Mouse (Mus musculus) heart, embryonic 13.5 days (tissue): ENCODE data around the gene Rprd2. TPM values are rescaled to one million over a fixed set of nuclear protein-coding genes. Genes with fewer than 3 reads are reported as not detected.

ENCODE experiments used
- ATAC-seq: fragments of 200-750 bp; cut with Nextera tagmentation; 2 replicates; pipeline ENCODE4 v1.8.0; 2017; ENCODE audit warnings: moderate TSS enrichment; ENCODE audit not compliant: insufficient number of reproducible peaks, low FRiP score, low TSS enrichment; ENCODE audit errors: extremely low read depth
- H3K27ac ChIP-seq: fragments of 300-500 bp; sonication (generic); replicated peaks from 2 replicates; pipeline ENCODE4 v1.5.1; 2015; ENCODE audit warnings: moderate library complexity, mild to moderate bottlenecking, inconsistent platforms
- H3K27me3 ChIP-seq: fragments of 300-500 bp; sonication (generic); replicated peaks from 2 replicates; pipeline ENCODE4 v1.6.1; 2015; ENCODE audit warnings: mild to moderate bottlenecking, inconsistent platforms
- H3K36me3 ChIP-seq: fragments of 300-500 bp; sonication (generic); 2 replicates; pipeline ENCODE4 v1.6.1; 2015; ENCODE audit warnings: mild to moderate bottlenecking, inconsistent platforms
- H3K4me1 ChIP-seq: fragments of 300-500 bp; sonication (generic); 2 replicates; pipeline ENCODE4 v1.6.1; 2015; ENCODE audit warnings: inconsistent platforms
- H3K4me2 ChIP-seq: fragments of 300-500 bp; sonication (generic); 2 replicates; pipeline ENCODE4 v1.6.1; 2015; ENCODE audit warnings: inconsistent platforms, mild to moderate bottlenecking, moderate library complexity
- H3K4me3 ChIP-seq: fragments of 300-500 bp; sonication (generic); 2 replicates; pipeline ENCODE4 v1.5.1; 2015; ENCODE audit warnings: moderate library complexity, mild to moderate bottlenecking, inconsistent platforms
- H3K9ac ChIP-seq: fragments of 300-500 bp; sonication (generic); 2 replicates; pipeline ENCODE4 v1.6.1; 2015; ENCODE audit warnings: inconsistent platforms, mild to moderate bottlenecking, moderate library complexity
- H3K9me3 ChIP-seq: fragments of 300-500 bp; sonication (generic); 2 replicates; pipeline ENCODE4 v1.6.1; 2016; ENCODE audit warnings: inconsistent platforms
- WGBS: fragments of 180-500 bp; shearing (Covaris S2); methylation state at CpG from one replicate; pipeline ENCODE4 v1.1.7; 2015; ENCODE audit warnings: mixed read lengths; 5-methylcytosine and 5-hydroxymethylcytosine counted together
- polyA plus RNA-seq: library from polyadenylated mRNA; unstranded; fragments of >200 nt; fragmentation: Nextera tagmentation; extraction: Ambion mirVana; gene quantifications from 2 replicates; pipeline ENCODE4 v1.2.1, GENCODE M21; 2015

The Rprd2 gene
- polyA plus RNA-seq, 1 experiment from 2014 or later: 17.1 TPM

- no peak overlapping the region for H3K4me2 ChIP-seq
- ATAC-seq: no peak
- no peak overlapping the region for H3K4me3 ChIP-seq
- H3K27me3 ChIP-seq: no peaks in the 10 kb centered on the region
- 59% methylated on average over 6 of the region's 6 CpGs for WGBS
- peaks cover 61% of the 10 kb centered on the region for H3K36me3 ChIP-seq
- H3K9me3 ChIP-seq: no peaks in the 10 kb centered on the region
- H3K27ac ChIP-seq: peak overlapping the region; percentile 66
- H3K4me1 ChIP-seq: peaks cover 17% of the 10 kb centered on the region; the same call in 1 of the 2 replicates
- no peak overlapping the region for H3K9ac ChIP-seq
Observed at GRCm38 (mm10) chr3:95762961-95763360, 55.7 kb downstream of the Rprd2 start.

- Histone ChIP-seq H3K27ac (0 out of 2 replicates have a peak overlapping the region, but pooled peaks have one; percentile 66), H3K36me3 (peaks cover 49% of the 10 kb centered on the region), H3K4me1 (peaks cover 14% of the 10 kb centered on the region; the same call in 1 of the 2 replicates), H3K27me3 (no peaks in the 10 kb centered on the region), H3K9me3 (no peaks in the 10 kb centered on the region), H3K9ac (peak overlapping the region; percentile 25; the same call in 1 of the 2 replicates), H3K4me2 (no peak overlapping the region), H3K4me3 (no peak overlapping the region)
- no peak for ATAC-seq
- WGBS: 80% methylated on average over 4 of the region's 4 CpGs
Observed at GRCm38 (mm10) chr3:95761771-95762170, 56.9 kb downstream of the Rprd2 start.

GRCm38 (mm10) chr3:95760656-95761055 is 58.0 kb downstream of the Rprd2 start:
- ATAC-seq: no peak
- H3K4me2 ChIP-seq: no peak overlapping the region
- H3K27me3 ChIP-seq: no peaks in the 10 kb centered on the region
- H3K4me3 ChIP-seq: no peak overlapping the region
- peaks cover 39% of the 10 kb centered on the region for H3K36me3 ChIP-seq
- no peak overlapping the region for H3K27ac ChIP-seq
- no peak overlapping the region for H3K9ac ChIP-seq
- peaks cover 10% of the 10 kb centered on the region; the same call in 1 of the 2 replicates for H3K4me1 ChIP-seq
- no peaks in the 10 kb centered on the region for H3K9me3 ChIP-seq

GRCm38 (mm10) chr3:95760106-95760505 is 58.6 kb downstream of the Rprd2 start, which contains the start of gene Tars2:
Tars2 (minus strand) TSS chr3:95760206.
- Histone ChIP-seq H3K4me3 (no peak within 1 kb of the TSS), H3K9ac (no peak within 1 kb of the TSS), H3K9me3 (no peaks in the 10 kb centered on the region), H3K36me3 (peaks cover 33% of the 10 kb centered on the region), H3K27me3 (no peaks in the 10 kb centered on the region), H3K4me1 (peaks cover 14% of the 10 kb centered on the region; the same call in 1 of the 2 replicates), H3K27ac (no peak within 1 kb of the TSS), H3K4me2 (no peak within 1 kb of the TSS)
- WGBS: 83% methylated on average over 6 of the region's 6 CpGs
- ATAC-seq: no peak

- Histone ChIP-seq H3K4me3 (no peak overlapping the region), H3K27ac (no peak overlapping the region), H3K4me1 (peaks cover 18% of the 10 kb centered on the region), H3K9ac (no peak overlapping the region), H3K27me3 (no peaks in the 10 kb centered on the region), H3K4me2 (no peak overlapping the region), H3K9me3 (no peaks in the 10 kb centered on the region), H3K36me3 (peaks cover 19% of the 10 kb centered on the region)
- ATAC-seq: no peak
- WGBS: 41% methylated on average over 9 of the region's 9 CpGs
Observed at GRCm38 (mm10) chr3:95758467-95759218, 60.0 kb downstream of the Rprd2 start.

- WGBS: 84% methylated on average over 2 of the region's 2 CpGs
- ATAC-seq: no peak
- H3K4me2 ChIP-seq: no peak overlapping the region
Observed at GRCm38 (mm10) chr3:95756808-95757207, 61.9 kb downstream of the Rprd2 start.

GRCm38 (mm10) chr3:95754345-95755206 is 64.1 kb downstream of the Rprd2 start:
- H3K4me3 ChIP-seq: peak overlapping the region; percentile 77
- peak overlapping the region; percentile 77 for H3K4me2 ChIP-seq
- H3K4me1 ChIP-seq: peaks cover 20% of the 10 kb centered on the region
- WGBS: under 1% methylated on average over 30 of the region's 30 CpGs
- peak overlapping the region; percentile 73 for H3K27ac ChIP-seq
- peaks cover 35% of the 10 kb centered on the region for H3K36me3 ChIP-seq
- no peaks in the 10 kb centered on the region for H3K9me3 ChIP-seq
- ATAC-seq: peak; percentile 86
- H3K9ac ChIP-seq: peak overlapping the region; percentile 88
- no peaks in the 10 kb centered on the region for H3K27me3 ChIP-seq

More at GRCm38 (mm10) chr3:95756808-95757207, 61.9 kb downstream of the Rprd2 start:
- Histone ChIP-seq H3K27me3 (no peaks in the 10 kb centered on the region), H3K36me3 (peaks cover 18% of the 10 kb centered on the region), H3K4me1 (peaks cover 20% of the 10 kb centered on the region), H3K27ac (no peak overlapping the region), H3K9ac (no peak overlapping the region), H3K4me3 (no peak overlapping the region), H3K9me3 (no peaks in the 10 kb centered on the region)

- no peaks in the 10 kb centered on the region for H3K27me3 ChIP-seq
- 90% methylated on average over 3 of the region's 3 CpGs for WGBS
- no peak overlapping the region for H3K9ac ChIP-seq
- ATAC-seq: no peak
- no peaks in the 10 kb centered on the region for H3K9me3 ChIP-seq
- no peak overlapping the region for H3K4me3 ChIP-seq
- no peak overlapping the region for H3K4me2 ChIP-seq
- H3K4me1 ChIP-seq: peaks cover 10% of the 10 kb centered on the region
- H3K27ac ChIP-seq: no peak overlapping the region
- H3K36me3 ChIP-seq: peaks cover 52% of the 10 kb centered on the region
Observed at GRCm38 (mm10) chr3:95752935-95753334, 65.7 kb downstream of the Rprd2 start.

GRCm38 (mm10) chr3:95740406-95740805 is 78.3 kb downstream of the Rprd2 start:
- Histone ChIP-seq H3K9ac (peak overlapping the region; percentile 68), H3K4me1 (peaks cover 52% of the 10 kb centered on the region), H3K36me3 (peaks cover 65% of the 10 kb centered on the region), H3K4me3 (peak overlapping the region; percentile 10), H3K4me2 (peak overlapping the region; percentile 56), H3K27ac (peak overlapping the region; percentile 92), H3K9me3 (no peaks in the 10 kb centered on the region), H3K27me3 (no peaks in the 10 kb centered on the region)
- WGBS: 16% methylated on average over 8 of the region's 8 CpGs
- ATAC-seq: 0 out of 2 replicates have a peak, but pooled peaks have one; percentile 11

GRCm38 (mm10) chr3:95739353-95740104 is 79.1 kb downstream of the Rprd2 start, which contains the start of gene Ecm1:
Ecm1 (minus strand) TSS chr3:95739569.
- 40% methylated on average over 7 of the region's 7 CpGs for WGBS
- no peaks in the 10 kb centered on the region for H3K27me3 ChIP-seq
- H3K27ac ChIP-seq: peak within 1 kb of the TSS; percentile 92
- peak within 1 kb of the TSS; percentile 16 for H3K4me3 ChIP-seq
- no peaks in the 10 kb centered on the region for H3K9me3 ChIP-seq
- peak within 1 kb of the TSS; percentile 68 for H3K9ac ChIP-seq
- peaks cover 65% of the 10 kb centered on the region for H3K36me3 ChIP-seq
- peak within 1 kb of the TSS; percentile 56 for H3K4me2 ChIP-seq
- ATAC-seq: no peak
- peaks cover 52% of the 10 kb centered on the region for H3K4me1 ChIP-seq
